Comparison of ENCODE assay signal across 1 mouse cellular context in the genomic region with DNA sequence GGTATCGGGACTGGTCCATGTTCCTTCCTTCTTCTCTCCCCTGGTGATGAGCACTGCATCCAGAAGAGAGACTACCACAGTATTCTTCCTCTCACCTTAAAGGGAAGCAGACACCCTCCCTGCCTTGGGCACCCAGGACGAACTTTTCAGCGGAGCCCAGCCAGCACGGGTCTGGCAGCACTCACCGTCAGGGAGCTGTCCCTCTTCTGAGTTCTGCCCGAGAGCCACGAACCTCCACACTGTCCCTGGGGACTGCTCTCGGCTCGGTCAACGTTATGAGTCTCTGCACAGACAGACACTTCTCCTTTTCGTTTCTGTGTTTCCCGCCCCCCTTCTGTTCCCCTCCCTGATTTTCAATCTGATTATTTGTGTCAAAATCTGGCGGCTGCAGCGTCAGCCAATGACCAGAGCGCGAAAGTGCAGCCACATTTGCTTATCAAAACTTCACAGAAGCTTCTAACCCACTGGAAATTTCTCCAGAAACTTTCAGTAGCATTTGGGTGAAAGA.
A peak's percentile ranks its signal among the peaks of the same experiment; 100 is the strongest.
TF ChIP-seq lines count a peak whose summit lies in the region.

A gene (minus strand): TSS at position 319 of the 508 bp plus-strand sequence.

TF ChIP-seq in MEL, 35 proteins besides CTCF, POLR2A, EP300 and RAD21 (continued from another document):
- 0 out of 2 replicates have a peak, but pooled peaks have one; percentile 22 for TF ChIP-seq ZC3H11A (IDR thresholded peaks at IDR 0.05; ENCODE audit: low read depth, low read length)
